Mouse (Mus musculus): ENCODE results near the gene Lrpap1.

DNA sequence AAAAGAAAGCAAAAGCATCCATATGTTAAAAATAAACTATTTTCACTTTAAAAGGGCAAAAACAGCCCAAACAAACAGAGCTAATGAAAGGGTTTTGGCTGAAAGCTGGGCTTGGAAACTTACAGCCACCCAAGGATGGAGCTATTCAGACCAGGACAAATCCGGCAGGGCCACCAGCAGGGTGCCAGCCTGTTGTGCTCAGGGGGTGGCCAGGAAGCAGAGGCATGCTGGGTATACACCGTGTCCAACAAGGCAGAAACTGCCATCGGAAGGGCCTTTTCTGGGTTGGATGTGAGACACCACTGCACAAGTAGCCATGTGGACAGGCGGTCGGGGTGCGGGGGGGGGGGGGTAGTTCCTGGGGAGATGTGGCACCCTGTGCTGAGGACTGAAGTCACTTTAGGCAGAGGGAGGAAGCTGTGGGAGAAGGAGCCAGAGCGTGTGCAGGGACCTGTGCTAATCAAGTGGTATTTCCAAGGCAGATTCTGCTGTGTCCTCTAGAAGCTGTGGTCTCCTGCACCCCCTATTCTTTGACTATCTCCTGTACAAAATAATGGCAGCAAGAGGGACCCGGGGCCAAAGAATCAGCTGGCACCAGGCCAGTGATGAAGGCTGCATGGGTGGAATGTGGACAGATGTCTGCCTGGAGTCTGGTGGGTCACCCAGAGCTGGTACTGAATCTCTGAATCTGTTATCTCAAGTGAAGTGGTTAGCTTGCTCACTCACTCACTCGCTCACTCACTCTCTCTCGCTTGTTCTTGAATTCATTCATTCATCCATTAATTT is 38.1 kb upstream of the Lrpap1 start:
- TF ChIP-seq POLR2A (IDR thresholded peaks at IDR 0.05; ENCODE audit: extremely low read depth, insufficient read depth, low read length), result no peak
- TF ChIP-seq CTCF (IDR thresholded peaks at IDR 0.05; ENCODE audit: extremely low read depth, insufficient read depth, low read length), result no peak
